Mouse (Mus musculus): ENCODE measurements around the gene Zfp513.

DNA sequence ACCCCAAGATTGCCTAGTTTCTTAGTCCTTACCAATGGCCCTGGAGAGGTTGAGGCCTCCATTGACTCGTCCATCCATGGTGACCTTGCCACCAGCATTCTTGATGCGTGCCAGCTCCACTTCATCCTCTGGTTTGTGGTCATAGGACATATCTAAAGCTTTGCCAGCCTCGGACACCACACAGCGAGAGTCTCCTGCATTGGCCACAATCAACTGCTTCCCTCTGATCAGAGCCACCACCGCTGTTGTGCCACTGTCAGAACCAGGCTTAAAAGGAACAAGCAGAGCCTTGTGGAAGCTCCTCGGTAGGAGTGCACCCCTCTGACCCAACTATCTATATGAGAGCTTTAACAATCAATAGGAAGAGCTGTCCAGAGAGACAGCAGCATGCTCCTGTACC, 2.3 kb upstream of the Zfp513 start:
- TF ChIP-seq CTCF (IDR thresholded peaks at IDR 0.05; ENCODE audit: extremely low read depth, insufficient read depth, low read length) = no peak
- TF ChIP-seq POLR2A (IDR thresholded peaks at IDR 0.05; ENCODE audit: extremely low read depth, insufficient read depth, low read length) = no peak

Data from cortical plate, adult 2 months (tissue).